Comparison of ENCODE assay signal across 15 mouse cellular contexts in genomic region chrX:167330993-167331392, GRCm38 (mm10). TPM values are rescaled to one million over a fixed set of nuclear protein-coding genes. Genes with fewer than 3 reads are reported as not detected.
"Had no signal": no experiment of that assay in that cellular context is flagged by ENCODE, and none has a peak within 500 bp of the region (broad histone marks: within the 10 kb centered on the region; RNA-seq: fewer than 3 reads in every experiment).

No protein-coding gene starts in this region.

- H3K9me3 ChIP-seq: kidney, embryonic 15.5 days; liver, embryonic 13.5 days; megakaryocyte, embryonic 14.5 days; midbrain, embryonic 10.5 days; midbrain, embryonic 13.5 days had no signal

- H3K36me3 ChIP-seq: kidney, embryonic 15.5 days; liver, embryonic 13.5 days; midbrain, embryonic 10.5 days; midbrain, embryonic 13.5 days had no signal

- H3K4me2 ChIP-seq: kidney, embryonic 15.5 days; liver, embryonic 13.5 days; midbrain, embryonic 13.5 days had no signal

- ATAC-seq: midbrain, embryonic 13.5 days; midbrain, embryonic 16.5 days had no signal

- H3K27ac ChIP-seq: kidney, embryonic 15.5 days; liver, embryonic 13.5 days; midbrain, embryonic 10.5 days; midbrain, embryonic 13.5 days had no signal

- H3K4me1 ChIP-seq: kidney, embryonic 15.5 days; midbrain, embryonic 10.5 days; midbrain, embryonic 13.5 days had no signal

- H3K27me3 ChIP-seq: liver, embryonic 13.5 days; megakaryocyte, embryonic 14.5 days had no signal

- H3K4me3 ChIP-seq: kidney, embryonic 15.5 days; left cerebral cortex, adult 2 months; liver, embryonic 13.5 days; megakaryocyte, embryonic 14.5 days; midbrain, embryonic 10.5 days; midbrain, embryonic 13.5 days; myocyte had no signal

- DNase-seq: kidney, adult 11 months; kidney, adult 8-10 months; kidney, postnatal 10 days; kidney, postnatal 36 days; layer of hippocampus, postnatal 36 days; liver, embryonic 13.5 days; lung, adult 2 months; lung, postnatal 14 days had no signal

- H3K9ac ChIP-seq: kidney, embryonic 15.5 days; liver, embryonic 13.5 days; midbrain, embryonic 13.5 days had no signal

RNA-seq across cellular contexts. Expression of gene Tlr7, which starts 0.6 kb away (rescaled TPM):
- polyA plus RNA-seq: myocyte had no signal
